Mouse (Mus musculus): Measurements from ENCODE around the gene Rpusd4. TPM values are rescaled to one million over a fixed set of nuclear protein-coding genes. Genes with fewer than 3 reads are reported as not detected.
A peak's percentile ranks its signal among the peaks of the same experiment; 100 is the strongest.

Rpusd4 gene
- polyA plus RNA-seq, 1 experiment from 2014 or later = 33.8 TPM

GRCm38 (mm10) chr9:35290417-35290816, 22.8 kb downstream of the Rpusd4 start:
- 73% methylated on average over 3 of the region's 3 CpGs for WGBS
- no peak overlapping the region for H3K4me3 ChIP-seq (replicated peaks)
- H3K9me3 ChIP-seq = no peaks in the 10 kb centered on the region
- no peaks in the 10 kb centered on the region for H3K27me3 ChIP-seq (replicated peaks)
- H3K4me2 ChIP-seq (replicated peaks) = peak overlapping the region; percentile 22; the same call in 1 of the 2 replicates
- 0 out of 2 replicates have a peak, but pooled peaks cover 2% of the 10 kb centered on the region for H3K4me1 ChIP-seq (replicated peaks)
- H3K36me3 ChIP-seq = no peaks in the 10 kb centered on the region
- peak; percentile 82 for ATAC-seq
- H3K9ac ChIP-seq = no peak overlapping the region
- 0 out of 2 replicates have a peak overlapping the region, but pooled peaks have one; percentile 27 for H3K27ac ChIP-seq

GRCm38 (mm10) chr9:35290916-35291315, 23.3 kb downstream of the Rpusd4 start:
- Histone ChIP-seq H3K4me1 (replicated peaks) (0 out of 2 replicates have a peak, but pooled peaks cover 2% of the 10 kb centered on the region), H3K9ac (no peak overlapping the region), H3K4me2 (replicated peaks) (peak overlapping the region; percentile 4; the same call in 1 of the 2 replicates), H3K27ac (no peak overlapping the region), H3K36me3 (no peaks in the 10 kb centered on the region), H3K4me3 (replicated peaks) (no peak overlapping the region), H3K9me3 (no peaks in the 10 kb centered on the region), H3K27me3 (replicated peaks) (no peaks in the 10 kb centered on the region)
- WGBS = 63% methylated on average over 4 of the region's 4 CpGs
- ATAC-seq = peak; percentile 9; the same call in 1 of the 2 replicates

- no peak overlapping the region for H3K4me2 ChIP-seq (replicated peaks)
- H3K9ac ChIP-seq = no peak overlapping the region
- no peaks in the 10 kb centered on the region for H3K27me3 ChIP-seq (replicated peaks)
- no peak for ATAC-seq
- H3K9me3 ChIP-seq = no peaks in the 10 kb centered on the region
- H3K27ac ChIP-seq = no peak overlapping the region
- no peaks in the 10 kb centered on the region for H3K36me3 ChIP-seq
- H3K4me3 ChIP-seq (replicated peaks) = no peak overlapping the region
- H3K4me1 ChIP-seq (replicated peaks) = 0 out of 2 replicates have a peak, but pooled peaks cover 2% of the 10 kb centered on the region
- 74% methylated on average over 5 of the region's 5 CpGs for WGBS
Observed at GRCm38 (mm10) chr9:35293465-35293864, 25.8 kb downstream of the Rpusd4 start.

- Histone ChIP-seq H3K9ac (no peak overlapping the region), H3K4me2 (replicated peaks) (no peak overlapping the region), H3K27me3 (replicated peaks) (no peaks in the 10 kb centered on the region), H3K4me3 (replicated peaks) (no peak overlapping the region), H3K27ac (no peak overlapping the region), H3K9me3 (no peaks in the 10 kb centered on the region), H3K4me1 (replicated peaks) (no peaks in the 10 kb centered on the region), H3K36me3 (no peaks in the 10 kb centered on the region)
- peak; percentile 62; the same call in 1 of the 2 replicates for ATAC-seq
Observed at GRCm38 (mm10) chr9:35297791-35298190, 30.1 kb downstream of the Rpusd4 start.

- Histone ChIP-seq H3K27me3 (replicated peaks) (no peaks in the 10 kb centered on the region), H3K27ac (no peak overlapping the region), H3K4me3 (replicated peaks) (no peak overlapping the region), H3K36me3 (no peaks in the 10 kb centered on the region), H3K9ac (no peak overlapping the region), H3K4me2 (replicated peaks) (no peak overlapping the region), H3K4me1 (replicated peaks) (no peaks in the 10 kb centered on the region), H3K9me3 (no peaks in the 10 kb centered on the region)
- 88% methylated on average over 3 of the region's 3 CpGs for WGBS
- no peak for ATAC-seq
Observed at GRCm38 (mm10) chr9:35302172-35302571, 34.5 kb downstream of the Rpusd4 start.

- 85% methylated on average over 7 of the region's 7 CpGs for WGBS
- H3K4me3 ChIP-seq (replicated peaks) = no peak overlapping the region
- H3K9me3 ChIP-seq = no peaks in the 10 kb centered on the region
- H3K27ac ChIP-seq = no peak overlapping the region
- ATAC-seq = no peak
- no peak overlapping the region for H3K9ac ChIP-seq
- no peaks in the 10 kb centered on the region for H3K4me1 ChIP-seq (replicated peaks)
- no peak overlapping the region for H3K4me2 ChIP-seq (replicated peaks)
- H3K36me3 ChIP-seq = no peaks in the 10 kb centered on the region
- no peaks in the 10 kb centered on the region for H3K27me3 ChIP-seq (replicated peaks)
Observed at GRCm38 (mm10) chr9:35307461-35307860, 39.8 kb downstream of the Rpusd4 start.

GRCm38 (mm10) chr9:35310377-35310776, 42.7 kb downstream of the Rpusd4 start:
- WGBS = 84% methylated on average over 6 of the region's 6 CpGs
- H3K4me1 ChIP-seq (replicated peaks) = peaks cover 15% of the 10 kb centered on the region; the same call in 1 of the 2 replicates
- H3K4me3 ChIP-seq (replicated peaks) = no peak overlapping the region
- H3K9me3 ChIP-seq = no peaks in the 10 kb centered on the region
- no peaks in the 10 kb centered on the region for H3K36me3 ChIP-seq
- H3K9ac ChIP-seq = no peak overlapping the region
- no peak for ATAC-seq
- no peak overlapping the region for H3K4me2 ChIP-seq (replicated peaks)
- no peak overlapping the region for H3K27ac ChIP-seq
- H3K27me3 ChIP-seq (replicated peaks) = no peaks in the 10 kb centered on the region

GRCm38 (mm10) chr9:35312516-35312915, 44.9 kb downstream of the Rpusd4 start:
- no peaks in the 10 kb centered on the region for H3K27me3 ChIP-seq (replicated peaks)
- no peak overlapping the region for H3K4me3 ChIP-seq (replicated peaks)
- peak overlapping the region; percentile 51 for H3K27ac ChIP-seq
- H3K9me3 ChIP-seq = no peaks in the 10 kb centered on the region
- no peak overlapping the region for H3K4me2 ChIP-seq (replicated peaks)
- no peaks in the 10 kb centered on the region for H3K36me3 ChIP-seq
- no peak overlapping the region for H3K9ac ChIP-seq
- peak; percentile 74; the same call in 1 of the 2 replicates for ATAC-seq
- WGBS = 60% methylated on average over 3 of the region's 3 CpGs
- peaks cover 25% of the 10 kb centered on the region; the same call in 1 of the 2 replicates for H3K4me1 ChIP-seq (replicated peaks)

- Histone ChIP-seq H3K4me1 (replicated peaks) (peaks cover 31% of the 10 kb centered on the region; the same call in 1 of the 2 replicates), H3K4me2 (replicated peaks) (no peak overlapping the region), H3K27ac (peak overlapping the region; percentile 51), H3K4me3 (replicated peaks) (no peak overlapping the region), H3K9me3 (no peaks in the 10 kb centered on the region), H3K9ac (no peak overlapping the region), H3K36me3 (no peaks in the 10 kb centered on the region), H3K27me3 (replicated peaks) (no peaks in the 10 kb centered on the region)
- ATAC-seq = no peak
- 45% methylated on average over 4 of the region's 4 CpGs for WGBS
Observed at GRCm38 (mm10) chr9:35313601-35314000, 45.9 kb downstream of the Rpusd4 start.

GRCm38 (mm10) chr9:35314254-35314653, 46.6 kb downstream of the Rpusd4 start:
- no peaks in the 10 kb centered on the region for H3K27me3 ChIP-seq (replicated peaks)
- 50% methylated on average over 1 of the region's 1 CpGs for WGBS
- peaks cover 34% of the 10 kb centered on the region; the same call in 1 of the 2 replicates for H3K4me1 ChIP-seq (replicated peaks)
- no peak overlapping the region for H3K4me2 ChIP-seq (replicated peaks)
- H3K4me3 ChIP-seq (replicated peaks) = no peak overlapping the region
- H3K36me3 ChIP-seq = no peaks in the 10 kb centered on the region
- no peak for ATAC-seq
- H3K9me3 ChIP-seq = no peaks in the 10 kb centered on the region
- H3K9ac ChIP-seq = no peak overlapping the region
- H3K27ac ChIP-seq = no peak overlapping the region

- H3K9ac ChIP-seq = no peak overlapping the region
- no peaks in the 10 kb centered on the region for H3K9me3 ChIP-seq
- no peaks in the 10 kb centered on the region for H3K27me3 ChIP-seq (replicated peaks)
- no peak overlapping the region for H3K4me3 ChIP-seq (replicated peaks)
- no peak overlapping the region for H3K4me2 ChIP-seq (replicated peaks)
- 60% methylated on average over 3 of the region's 3 CpGs for WGBS
- H3K36me3 ChIP-seq = no peaks in the 10 kb centered on the region
- no peak for ATAC-seq
- H3K4me1 ChIP-seq (replicated peaks) = peaks cover 34% of the 10 kb centered on the region; the same call in 1 of the 2 replicates
- H3K27ac ChIP-seq = no peak overlapping the region; the same call in 1 of the 2 replicates
Observed at GRCm38 (mm10) chr9:35316771-35317211, 49.1 kb downstream of the Rpusd4 start.

- no peak overlapping the region for H3K9ac ChIP-seq
- no peaks in the 10 kb centered on the region for H3K9me3 ChIP-seq
- H3K4me1 ChIP-seq (replicated peaks) = peaks cover 34% of the 10 kb centered on the region; the same call in 1 of the 2 replicates
- no peak overlapping the region; the same call in 1 of the 2 replicates for H3K27ac ChIP-seq
- H3K4me2 ChIP-seq (replicated peaks) = no peak overlapping the region
- ATAC-seq = peak; percentile 24
- no peaks in the 10 kb centered on the region for H3K36me3 ChIP-seq
- WGBS = 56% methylated on average over 9 of the region's 9 CpGs
- H3K4me3 ChIP-seq (replicated peaks) = no peak overlapping the region
- no peaks in the 10 kb centered on the region for H3K27me3 ChIP-seq (replicated peaks)
Observed at GRCm38 (mm10) chr9:35317233-35317980, 49.7 kb downstream of the Rpusd4 start.
